Mouse (Mus musculus) layer of hippocampus, adult 9-11 months (tissue): Measurements from ENCODE around the gene Trim27.

Experiments used
- DNase-seq: peaks from one replicate; pipeline ENCODE4 v3.0.0; 2022

The Trim27 gene

DNA sequence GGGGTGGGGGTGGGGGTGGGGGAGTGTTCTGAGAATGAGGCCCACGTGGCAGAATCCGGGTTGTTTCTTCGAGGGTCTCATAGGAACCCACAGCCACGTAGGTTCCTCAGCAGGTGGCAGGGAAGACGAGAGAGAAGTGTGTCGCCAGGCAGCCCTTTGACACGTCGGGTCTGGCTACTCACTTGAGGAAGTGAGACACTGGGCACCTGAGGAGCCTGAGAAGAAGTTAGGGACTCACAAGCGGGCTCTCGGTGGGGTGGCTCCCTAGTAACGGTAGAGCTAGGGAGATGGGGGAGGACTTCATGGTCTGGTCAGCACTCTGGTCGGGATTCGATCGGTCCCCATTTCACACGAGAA lies at the start of gene Trim27:
Gene Trim27, plus strand, starts transcription at position 79 of the 357 bp plus-strand sequence.
- DNase-seq, result peak; percentile 34

DNA sequence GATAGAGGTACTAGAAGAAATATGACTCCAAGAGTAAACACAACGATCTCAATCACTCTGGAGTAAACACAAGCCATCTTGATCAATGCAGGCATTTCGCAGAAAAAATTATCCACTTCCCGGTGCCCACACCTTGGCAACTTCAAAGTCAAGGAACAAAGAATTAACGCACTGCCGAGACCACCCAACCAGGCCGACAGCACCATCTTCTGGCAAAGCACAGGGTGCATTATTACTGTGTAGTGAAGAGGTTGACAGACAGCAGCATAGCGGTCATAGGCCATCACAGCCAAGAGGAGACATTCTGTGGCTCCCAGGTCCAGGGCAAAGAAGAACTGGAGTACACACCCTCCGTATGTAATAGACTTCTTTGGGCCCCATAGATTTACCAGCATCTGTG lies 36.8 kb upstream of the Trim27 start:
- DNase-seq, result no peak

DNA sequence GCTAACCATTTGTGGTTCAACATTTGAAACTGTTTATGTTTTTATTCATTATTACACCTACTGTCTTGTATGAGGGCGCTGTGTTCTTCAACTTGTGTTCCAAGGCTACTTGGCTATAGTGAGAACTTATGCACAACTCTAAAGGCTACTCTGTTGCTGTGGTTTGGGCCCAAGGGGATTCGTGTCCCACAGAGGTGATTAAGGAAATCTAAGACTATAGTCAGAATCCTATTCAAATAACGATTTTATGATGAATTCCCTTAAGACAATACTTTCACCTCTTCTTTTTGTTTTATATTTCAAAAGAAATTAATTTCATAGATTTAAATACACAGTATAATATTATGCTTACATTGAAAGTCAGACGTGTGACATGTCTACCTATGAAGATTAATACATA lies 33.5 kb upstream of the Trim27 start, which contains the start of gene Olfr1368:
Gene Olfr1368, minus strand, starts transcription at position 101 of the 400 bp plus-strand sequence.
- DNase-seq, result no peak

DNA sequence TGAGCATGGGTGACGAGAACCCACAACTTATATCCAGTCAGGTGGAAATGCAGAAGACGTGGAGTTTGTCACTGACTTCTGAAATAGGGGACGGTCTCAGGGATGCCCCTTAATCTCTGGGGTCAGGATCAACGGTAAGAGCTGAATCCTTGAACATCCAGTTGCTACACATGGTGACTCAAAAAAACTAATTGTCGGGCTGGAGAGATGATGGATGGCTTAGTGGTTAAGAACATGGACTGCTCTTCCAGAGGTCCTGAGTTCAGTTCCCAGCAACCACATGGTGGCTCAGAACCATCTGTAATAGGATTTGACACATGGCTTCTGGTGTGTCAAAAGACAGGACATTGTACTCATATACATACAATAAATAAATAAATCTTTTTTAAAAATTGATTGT lies 23.4 kb upstream of the Trim27 start:
- no peak for DNase-seq

DNA sequence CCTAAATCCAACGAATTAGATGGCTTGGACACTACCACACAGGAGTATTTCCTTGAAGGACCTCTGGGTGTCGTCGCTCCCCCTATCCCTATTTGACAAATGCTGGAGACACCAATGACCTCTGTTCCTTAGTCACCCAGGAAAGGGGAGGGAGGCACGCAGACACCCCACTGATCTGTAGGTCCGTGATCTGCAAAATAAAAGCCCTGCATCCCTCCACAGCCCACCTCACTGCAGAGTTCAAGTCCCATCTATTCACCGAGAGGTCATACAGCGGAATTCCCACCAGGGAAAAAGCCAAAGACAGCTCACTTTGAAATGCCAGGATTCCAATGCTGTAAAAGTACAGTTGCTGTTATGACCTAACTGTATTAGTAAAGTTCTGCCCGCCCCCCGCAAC lies 21.2 kb upstream of the Trim27 start:
- no peak for DNase-seq

DNA sequence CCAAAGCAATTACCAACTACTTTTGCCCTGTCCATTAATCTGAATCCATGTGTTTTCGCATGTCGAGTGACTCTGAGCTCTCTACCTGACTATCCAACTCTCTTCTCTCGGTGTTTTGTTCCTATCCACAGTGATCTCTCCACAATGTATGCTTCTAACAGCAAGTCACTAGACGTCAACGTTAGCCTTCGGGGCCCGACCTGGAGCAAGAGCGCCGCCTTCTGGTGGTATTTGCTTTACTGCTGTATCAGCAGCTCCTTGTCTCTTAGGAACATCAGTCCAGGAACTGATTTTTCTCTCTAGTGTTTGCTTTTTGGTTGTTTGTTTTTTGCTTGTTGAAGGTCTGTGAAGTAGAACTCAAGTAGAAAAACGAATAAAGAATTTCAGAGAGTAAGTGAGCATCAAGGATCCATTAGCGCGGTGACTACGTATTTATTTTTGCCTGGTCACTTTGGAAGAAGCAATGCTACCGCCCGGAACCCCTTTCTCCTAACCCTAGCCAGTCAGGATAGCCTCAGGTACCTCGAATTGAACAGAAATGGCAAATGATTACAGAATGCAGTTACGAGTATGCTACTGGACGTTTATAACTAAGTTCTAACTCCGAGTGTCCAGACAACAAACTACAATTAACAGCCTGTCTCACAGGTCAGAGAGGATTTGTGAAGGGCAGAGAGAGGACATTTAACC lies 20.3 kb upstream of the Trim27 start:
- peak; percentile 71 for DNase-seq

DNA sequence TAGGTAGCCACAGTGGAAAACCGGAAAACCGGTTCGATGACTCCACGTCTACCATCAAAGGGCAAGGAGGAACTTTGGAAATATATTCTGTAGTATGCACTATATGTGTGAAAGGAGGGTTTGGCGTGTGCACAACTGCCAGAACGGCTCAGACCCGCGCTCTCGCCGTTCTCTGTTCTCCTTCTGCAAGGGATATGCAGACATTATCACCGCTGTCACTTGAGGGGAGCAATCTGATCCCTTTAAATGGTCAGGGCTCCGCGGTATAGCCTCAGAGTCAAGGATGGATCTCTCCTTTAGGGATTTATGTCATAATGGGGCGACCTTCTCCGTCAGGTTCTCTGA lies 19.8 kb upstream of the Trim27 start:
- no peak for DNase-seq

DNA sequence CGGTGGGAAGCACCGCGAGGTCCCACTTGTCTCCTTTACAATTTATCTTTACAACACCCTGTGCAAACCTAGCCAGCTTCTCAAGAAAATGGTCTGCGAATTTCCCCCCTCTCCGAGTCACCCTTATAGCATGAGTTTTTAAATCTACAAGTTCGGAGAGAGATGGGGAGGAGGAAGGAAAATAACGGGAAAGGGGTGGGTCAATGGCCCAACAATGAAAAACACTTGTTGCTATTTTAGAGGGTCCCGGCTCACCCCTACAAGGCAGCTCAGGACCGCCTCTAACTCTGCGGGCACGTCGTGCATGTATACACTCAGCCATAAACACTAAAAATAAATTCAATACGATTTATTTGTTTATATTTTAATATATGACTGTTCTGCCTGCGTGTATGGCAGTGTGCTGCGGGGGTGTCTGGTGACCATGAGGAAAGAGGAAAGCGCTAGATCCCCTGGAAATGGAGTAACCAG lies 19.2 kb upstream of the Trim27 start:
- no peak for DNase-seq

DNA sequence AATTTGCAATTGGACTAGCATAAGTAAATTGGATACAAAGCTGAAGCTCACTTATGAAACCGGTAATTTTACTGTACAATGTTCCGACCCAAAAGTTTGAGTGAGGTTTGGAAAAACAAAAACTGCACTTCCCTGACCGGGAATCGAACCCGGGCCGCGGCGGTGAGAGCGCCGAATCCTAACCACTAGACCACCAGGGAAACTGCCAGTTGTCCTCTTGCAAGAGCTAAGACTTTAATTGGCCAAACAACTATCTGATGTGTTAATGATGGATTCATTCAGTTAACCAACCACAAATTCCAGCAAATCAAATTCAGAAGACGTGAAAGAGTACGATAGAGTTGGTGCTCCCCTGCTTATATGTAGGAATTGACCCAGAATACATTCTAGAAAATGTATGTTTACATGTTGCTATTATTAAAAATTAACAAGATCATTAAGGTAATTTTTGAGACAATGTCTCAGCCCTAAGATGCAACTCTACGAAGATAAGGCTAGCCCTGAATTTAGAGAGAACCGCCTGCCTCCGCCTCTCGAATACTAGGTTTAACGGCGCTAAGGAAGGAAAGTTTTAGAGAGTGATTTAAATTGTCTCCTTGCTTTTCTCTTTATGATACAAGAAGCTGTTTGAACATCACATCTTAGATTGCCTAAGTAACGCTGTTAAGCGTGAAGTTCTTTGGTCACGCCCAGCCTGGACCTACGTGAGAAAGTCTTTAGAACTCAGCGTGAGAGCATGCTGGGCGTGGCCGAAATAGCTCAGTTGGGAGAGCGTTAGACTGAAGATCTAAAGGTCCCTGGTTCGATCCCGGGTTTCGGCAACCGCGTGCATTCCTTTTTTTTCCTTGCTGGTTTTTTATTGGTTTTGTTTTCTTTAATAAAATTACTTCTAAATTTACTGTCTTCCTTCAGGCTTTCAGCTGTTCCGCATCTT lies 18.3 kb upstream of the Trim27 start:
- peak; percentile 87 for DNase-seq

DNA sequence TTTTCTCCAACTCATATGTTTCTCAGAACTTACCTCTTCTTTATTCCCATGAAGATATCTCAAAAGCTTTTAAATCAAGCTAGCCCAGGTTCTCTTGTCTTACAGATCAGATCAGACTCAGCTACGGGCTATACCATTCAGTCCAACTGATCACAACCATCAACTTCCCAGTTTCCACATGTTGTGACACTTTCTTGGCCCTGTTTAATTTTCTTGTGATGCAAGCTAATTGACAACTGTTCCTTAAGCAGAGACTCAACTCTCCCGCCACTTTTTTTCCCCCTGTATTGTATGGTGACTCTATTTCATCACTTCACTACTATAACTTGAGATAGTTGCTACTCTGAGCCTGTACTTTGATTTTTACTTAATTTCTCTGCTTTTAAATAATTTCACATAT lies 17.7 kb upstream of the Trim27 start:
- DNase-seq, result no peak

DNA sequence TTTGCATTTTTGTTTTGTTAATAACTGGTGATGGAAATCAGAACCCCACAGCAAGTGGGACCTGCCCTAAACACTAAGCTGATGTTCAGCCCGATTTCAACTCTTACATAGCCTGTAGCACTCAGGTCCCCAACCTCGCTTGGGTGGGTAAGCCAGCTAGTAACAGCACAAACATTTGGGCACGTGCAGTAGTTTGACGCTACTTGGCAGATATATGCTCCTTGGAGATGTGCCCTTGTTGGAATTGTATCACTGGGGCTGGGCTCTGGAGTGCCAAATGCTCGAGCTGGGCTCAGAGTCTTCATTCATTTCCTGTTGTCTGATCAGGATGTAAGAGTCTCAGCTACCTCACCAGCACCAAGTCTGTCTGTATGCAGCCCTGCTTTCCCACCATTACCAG lies 16.7 kb upstream of the Trim27 start:
- DNase-seq, result no peak

DNA sequence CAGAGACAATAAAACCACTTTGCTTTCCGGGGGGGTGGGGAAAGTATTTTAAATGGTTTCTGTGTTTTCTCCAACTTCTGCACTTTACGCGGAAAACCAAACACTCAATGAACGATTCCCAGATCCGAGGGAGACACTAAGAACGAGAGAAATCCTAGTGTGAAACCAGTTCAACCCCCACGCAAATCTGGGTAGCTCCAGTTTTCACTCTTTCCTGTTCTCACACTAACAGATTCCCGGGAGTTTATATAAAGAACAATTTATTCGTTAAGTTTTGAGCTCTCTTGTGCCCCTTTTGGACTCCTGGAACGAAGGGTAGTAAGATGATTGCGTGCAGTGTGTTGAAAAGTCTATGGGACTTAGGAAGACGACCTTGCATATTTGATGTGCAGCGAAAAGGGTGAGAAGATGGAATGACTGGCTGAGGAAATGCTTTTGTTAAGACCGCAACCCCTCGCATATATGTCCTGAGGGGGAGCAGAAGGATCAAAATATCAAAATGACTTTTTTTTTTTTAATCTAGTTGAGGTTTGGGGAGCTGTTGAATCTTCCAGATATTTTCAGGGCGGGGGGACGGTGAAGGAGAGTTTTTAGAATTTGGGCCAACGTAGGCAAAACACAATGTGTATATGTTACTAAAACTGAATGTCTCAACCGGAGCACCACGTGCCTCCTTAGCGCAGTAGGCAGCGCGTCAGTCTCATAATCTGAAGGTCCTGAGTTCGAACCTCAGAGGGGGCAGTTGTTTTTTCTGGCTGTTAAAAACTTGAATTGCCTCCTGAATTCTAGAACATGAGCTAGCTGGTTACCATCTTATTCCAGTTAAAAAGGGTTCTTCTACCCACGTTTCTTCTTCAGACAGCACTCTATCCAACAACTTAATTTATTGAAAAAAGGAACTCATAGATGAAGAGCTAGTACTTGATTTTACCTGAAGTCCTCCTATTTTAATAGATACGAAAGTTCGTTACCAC lies 12.0 kb upstream of the Trim27 start:
- peak; percentile 79 for DNase-seq

DNA sequence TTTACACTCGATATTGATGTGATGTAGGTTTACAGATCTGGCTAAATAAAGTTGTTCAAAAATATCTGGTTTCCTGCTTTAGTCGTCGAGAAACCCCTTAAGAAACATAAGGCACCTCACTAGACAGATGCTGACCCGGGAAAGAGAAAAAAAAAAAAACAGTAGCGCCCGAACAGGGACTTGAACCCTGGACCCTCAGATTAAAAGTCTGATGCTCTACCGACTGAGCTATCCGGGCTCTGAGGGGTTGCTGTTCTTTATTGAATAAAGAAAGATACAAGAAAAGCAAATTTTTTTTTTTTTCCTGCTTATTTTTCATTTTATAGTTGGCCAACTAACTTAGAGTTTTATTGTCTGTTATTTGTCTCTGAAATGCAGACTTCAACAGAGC lies 11.3 kb upstream of the Trim27 start:
- DNase-seq, result no peak

DNA sequence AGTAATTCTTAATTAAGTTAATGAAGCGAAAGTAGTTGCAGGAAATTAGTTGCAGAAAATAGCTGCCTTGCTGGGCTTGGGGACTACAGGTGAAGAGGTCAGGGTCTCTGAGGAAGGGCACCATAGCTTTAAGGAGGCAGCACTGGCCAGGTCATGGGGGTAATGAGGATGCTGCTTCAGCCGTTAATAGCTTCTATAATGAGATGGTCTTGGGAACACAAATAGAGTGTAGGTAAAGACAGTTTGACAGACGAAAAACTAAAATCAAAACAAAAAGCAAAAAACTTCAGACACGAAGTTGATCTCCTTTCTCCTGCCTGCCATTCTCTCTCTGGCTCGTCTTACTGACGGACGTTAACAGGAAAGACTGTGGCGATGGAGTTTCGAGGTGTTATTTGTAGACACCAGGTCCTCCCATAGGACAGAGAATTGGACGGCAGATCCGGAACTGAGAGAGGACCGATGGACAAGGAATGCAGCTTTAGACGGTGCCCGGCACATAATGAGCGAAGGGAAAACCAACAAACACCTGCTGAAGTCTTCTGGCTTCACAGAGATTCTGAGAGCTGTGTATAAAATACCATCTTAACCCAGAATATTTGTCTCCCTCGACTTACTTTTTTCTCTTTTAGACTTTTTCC lies 10.8 kb upstream of the Trim27 start:
- no peak for DNase-seq

DNA sequence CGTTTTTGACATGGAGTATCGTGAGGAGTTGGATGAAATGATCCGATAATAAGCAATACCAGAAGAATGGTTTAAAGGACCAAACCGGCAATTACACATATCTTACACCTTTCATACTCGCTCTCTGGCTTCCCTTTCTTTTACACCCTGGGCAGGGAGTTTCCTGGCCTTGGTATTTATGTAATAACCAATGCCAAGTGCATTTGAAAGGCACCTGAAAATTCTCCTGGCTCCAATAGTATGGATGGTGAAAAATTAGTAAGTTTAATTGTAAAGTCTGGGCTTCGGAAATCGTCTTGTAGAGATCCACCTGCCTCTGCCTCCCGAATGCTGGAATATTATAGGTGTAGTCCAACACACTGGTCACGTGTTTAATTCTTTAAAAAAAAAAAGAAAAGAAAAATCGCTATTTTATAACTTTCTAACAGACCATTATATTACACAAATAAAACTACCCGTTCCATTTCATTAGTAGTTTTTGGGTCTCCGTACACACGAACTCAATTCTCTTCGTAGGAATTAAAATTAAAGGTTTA lies 10.1 kb upstream of the Trim27 start:
- no peak for DNase-seq

DNA sequence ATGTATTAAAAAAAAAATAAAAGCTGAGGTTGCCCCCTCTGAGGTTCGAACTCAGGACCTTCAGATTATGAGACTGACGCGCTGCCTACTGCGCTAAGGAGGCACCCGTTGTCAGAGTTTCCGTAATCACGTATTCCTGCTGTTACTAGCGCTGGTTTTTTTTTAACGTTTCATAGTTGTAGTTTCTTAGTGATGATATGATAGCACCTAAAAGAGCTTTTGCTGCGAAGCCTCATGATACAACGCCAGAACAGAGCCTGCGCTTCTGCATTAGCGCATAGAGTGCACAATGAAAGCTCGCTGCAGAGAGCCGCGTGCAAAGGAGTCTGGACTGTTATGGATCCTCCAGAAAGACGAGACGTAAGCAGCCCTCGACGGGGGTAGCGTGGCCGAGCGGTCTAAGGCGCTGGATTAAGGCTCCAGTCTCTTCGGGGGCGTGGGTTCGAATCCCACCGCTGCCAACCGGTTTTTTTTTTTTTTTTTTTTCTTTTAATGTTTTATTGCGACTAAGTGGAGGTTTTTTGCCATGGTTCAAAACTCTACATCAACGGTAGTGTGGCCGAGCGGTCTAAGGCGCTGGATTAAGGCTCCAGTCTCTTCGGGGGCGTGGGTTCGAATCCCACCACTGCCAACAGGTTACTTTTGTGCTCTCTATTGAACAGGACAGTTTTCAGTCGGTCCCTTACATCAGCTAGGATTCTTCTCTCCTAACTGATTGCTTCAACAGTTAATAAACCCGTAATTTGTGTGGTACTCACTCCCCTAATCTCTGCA lies 9.4 kb upstream of the Trim27 start:
- DNase-seq, result peak; percentile 79

DNA sequence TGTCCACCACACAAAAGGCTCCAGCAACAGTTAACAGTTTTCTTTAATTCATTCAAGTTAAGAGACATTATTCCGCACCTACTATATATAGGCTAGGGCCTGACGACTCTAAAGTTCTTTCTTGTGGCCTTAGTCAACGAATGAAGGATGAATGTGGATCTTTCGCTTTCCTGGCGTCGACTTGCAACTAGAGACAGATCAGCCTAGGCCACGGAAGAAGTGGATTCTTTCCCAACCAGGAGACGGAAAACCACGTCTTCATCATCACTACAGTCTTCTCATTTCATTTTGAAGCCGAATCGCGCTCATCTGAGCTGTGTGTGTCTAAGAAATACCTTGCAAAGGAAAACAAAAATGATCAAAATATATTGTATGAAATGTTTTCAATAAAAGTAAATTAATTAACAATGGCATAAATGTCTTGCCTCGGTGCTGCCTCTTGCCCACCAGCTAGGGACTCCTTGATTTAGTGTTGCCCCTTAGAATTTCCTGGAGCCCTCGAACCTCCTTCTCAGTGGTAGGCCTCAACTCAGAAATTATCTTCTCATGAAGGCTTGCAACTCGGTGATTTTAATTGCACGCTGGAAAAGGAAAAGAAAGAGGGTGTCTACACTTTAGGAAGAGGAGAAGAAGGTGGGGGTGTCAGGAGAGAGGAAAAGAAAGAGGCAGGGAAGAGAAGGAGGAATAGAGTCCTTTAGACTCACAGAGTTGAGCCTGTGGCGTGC lies 8.7 kb upstream of the Trim27 start:
- DNase-seq, result no peak

DNA sequence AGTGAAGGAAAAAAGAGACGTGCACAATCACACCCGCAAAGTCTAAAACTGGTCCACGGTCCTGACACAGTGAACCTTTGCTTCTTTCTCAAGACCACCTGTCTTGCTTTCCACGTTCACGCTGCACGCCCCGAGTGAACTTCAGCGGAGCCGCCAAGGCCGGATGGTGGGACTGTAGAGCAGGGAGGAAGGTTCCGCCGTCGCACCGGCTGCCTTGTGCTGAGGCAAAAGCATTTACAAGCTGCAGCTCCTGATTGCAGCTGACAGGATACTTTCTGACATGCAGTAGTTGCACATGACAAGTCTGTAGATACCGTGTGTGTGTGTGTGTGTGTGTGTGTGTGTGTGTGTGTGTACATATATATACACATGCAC lies 8.1 kb upstream of the Trim27 start:
- DNase-seq, result no peak

DNA sequence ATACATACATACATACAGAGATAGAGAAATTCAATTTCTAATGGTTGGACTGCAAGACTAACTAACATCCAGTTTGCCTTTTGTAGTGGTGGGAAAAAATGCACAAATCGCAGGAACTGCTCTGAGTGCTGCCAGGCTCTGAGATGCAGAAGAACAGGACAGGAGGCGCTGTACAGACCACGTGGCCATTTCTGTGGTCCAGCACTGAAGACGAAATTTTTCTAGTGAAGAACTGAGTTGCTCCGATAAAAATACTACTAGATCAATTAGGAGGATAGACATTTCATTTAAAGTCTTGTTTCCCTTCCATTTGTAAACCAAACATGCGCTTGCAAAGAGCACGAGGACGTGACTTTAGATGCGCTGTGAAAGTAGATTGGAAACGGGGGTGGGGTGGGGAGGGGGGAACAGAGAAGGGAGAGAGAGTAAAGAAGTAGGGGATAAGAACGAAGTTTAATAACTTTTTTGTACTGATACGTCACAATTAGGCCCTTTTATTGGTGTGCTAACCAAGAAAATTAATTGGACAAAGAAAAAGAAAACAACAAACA lies 7.6 kb upstream of the Trim27 start:
- DNase-seq, result no peak

DNA sequence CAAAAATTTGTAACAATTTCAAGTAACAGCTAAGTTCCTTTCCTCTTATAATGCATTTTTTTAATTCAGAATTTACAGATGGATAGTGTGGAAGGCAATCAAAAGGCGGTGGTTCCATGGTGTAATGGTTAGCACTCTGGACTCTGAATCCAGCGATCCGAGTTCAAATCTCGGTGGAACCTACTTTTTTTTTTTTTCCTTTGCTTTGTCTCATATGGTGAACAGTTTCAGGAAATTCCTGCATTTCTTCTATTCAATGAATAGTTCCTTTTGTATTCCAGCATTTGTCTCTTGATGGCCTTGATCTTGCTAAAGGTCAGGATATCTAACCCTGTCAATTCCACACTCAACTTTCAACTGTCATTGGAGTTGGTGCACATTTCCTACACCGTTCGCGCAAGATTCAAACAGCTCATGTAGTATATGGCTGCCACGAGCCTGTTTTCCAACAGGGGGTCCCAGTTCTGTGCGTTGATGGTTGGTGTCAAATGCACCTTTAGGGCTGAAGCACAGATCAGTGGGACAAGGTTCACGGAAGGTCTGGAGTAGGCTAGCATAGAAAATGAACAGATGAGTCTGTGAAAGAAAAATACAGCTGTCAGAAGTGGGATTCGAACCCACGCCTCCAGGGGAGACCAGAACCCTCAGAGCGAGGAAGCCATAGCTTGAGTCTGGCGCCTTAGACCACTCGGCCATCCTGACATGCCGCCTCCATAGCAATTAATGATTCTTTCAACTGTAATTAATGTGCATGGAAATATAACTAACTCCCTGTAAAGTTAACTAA lies 6.8 kb upstream of the Trim27 start:
- peak; percentile 60 for DNase-seq
